Mouse (Mus musculus) erythroblast, adult 5-6 weeks (primary cell): ENCODE results near the gene Gk5. TPM values are rescaled to one million over a fixed set of nuclear protein-coding genes. Genes with fewer than 3 reads are reported as not detected.
A peak's percentile ranks its signal among the peaks of the same experiment; 100 is the strongest.

Experiments
- ATAC-seq: replicated peaks from 2 replicates; pipeline ENCODE4 v1.8.0; 2016; ENCODE audit warnings: moderate number of reproducible peaks, mild to moderate bottlenecking, moderate TSS enrichment, inconsistent platforms; ENCODE audit not compliant: poor library complexity, low FRiP score, severe bottlenecking
- total RNA-seq, 2 experiments: library from RNA; stranded (forward) in 1 of 2; stranded (reverse) in 1 of 2; fragments of 150-400 nt in 1 of 2; fragments of 200-764, 138-1000 nt in 1 of 2; gene quantifications; 2 replicates each; pipeline versions ENCODE4 v1.2.3 to v1.2.4; 2015 to 2017; ENCODE audit warnings: low replicate concordance in 2 of 2

The Gk5 gene
- total RNA-seq, 2 experiments from 2014 or later, result 2.4 to 3.1 TPM

DNA sequence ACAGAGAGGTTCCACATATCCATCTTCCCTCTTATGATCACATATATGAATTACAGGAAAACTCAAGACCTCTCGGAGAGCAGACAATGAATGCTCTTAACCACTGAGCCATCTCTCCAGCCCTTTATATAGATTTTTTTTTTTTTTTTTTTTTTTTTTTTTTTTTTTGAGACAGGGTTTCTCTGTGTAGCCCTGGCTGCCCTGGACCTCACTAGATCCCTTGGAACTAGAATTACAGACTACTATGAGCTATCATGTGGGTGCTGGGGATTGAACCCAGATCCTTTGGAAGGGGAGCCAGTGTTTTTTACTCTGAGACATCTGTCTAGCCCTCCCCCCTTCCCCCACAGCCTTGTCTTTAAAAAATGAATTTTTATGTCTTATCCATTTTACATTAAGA lies 98.1 kb downstream of the Gk5 start:
- ATAC-seq, result no peak

DNA sequence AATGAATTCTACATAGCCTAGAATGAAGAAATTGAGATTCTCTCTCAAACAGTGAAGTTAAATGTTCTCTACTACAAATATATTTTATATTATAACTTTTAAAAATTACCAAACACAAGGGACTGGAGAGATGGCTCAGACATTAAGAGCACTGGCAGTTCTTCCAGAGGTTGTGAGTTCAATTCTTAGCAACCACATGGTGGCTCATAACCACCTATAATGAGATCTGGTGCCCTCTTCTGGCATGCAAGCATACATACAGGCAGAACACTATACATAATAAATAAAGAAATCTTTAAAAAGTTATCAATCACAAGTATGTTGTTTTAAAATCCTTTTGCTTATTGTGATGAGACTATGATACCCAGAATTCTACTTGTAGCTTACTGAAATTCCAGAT lies 98.6 kb downstream of the Gk5 start:
- ATAC-seq, result 0 out of 2 replicates have a peak, but pooled peaks have one; percentile 38

DNA sequence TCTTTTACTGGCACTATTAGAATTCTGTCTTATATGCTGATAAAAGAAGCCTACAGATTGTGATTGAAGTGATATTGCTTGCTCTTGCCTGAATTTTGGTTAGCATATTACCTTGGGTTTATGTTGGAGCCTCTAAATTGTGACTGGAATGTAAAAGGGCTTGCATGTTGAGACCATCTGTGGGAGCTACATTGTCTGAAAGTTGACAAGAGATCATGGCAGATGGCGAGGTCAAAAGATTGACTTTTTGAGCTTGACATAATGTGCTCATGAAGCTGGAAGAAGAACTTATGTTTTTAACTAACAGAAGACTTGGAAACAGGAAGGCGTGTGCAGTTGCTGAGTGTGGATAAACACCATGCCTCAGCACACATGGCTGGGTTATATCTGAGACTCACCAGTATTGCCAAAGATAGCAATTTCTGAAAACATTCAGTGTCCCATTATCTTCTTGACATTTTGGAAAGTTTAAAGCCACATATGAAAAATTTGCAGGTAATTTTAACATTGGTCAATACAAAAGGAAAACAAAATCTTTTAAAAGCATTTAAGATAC lies 100.0 kb downstream of the Gk5 start:
- ATAC-seq, result peak; percentile 90

DNA sequence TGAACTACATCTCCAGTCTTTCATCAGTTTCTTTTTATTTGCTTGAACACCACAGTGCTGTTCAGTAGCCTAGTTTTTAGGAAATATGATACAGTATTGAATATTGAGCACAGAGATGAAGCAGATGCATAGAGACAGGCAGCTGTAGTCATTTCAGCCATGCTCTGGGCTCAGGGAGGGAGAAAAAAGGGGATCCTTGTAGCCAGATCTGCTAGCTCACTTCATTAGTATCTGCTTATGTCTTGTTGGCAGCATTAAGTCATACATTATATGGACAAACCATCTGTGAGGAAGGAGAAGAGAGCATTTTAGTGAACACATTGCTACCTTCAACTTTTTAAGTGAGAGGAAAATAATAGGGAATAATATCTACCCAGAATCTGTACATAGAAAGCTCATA lies 101.3 kb downstream of the Gk5 start:
- ATAC-seq, result no peak

DNA sequence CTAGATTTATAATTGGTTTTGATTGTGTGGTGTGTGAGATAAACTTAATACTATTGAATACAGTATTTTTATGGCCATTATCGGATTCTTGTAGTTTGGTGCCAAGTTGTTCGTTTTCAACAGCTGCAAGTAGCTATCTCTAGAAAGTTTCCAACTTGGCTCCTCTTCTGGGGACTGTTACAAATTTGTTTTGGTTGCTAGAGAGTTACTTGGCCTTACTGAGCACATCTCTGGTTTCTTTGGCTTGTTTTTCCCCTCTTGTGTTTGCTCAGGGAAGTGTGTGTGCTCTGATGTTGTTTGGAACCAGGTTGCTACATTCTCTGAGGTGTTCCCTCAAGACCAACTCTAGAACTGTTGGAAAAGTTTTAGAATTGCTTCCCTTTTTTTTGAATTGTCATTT lies 104.1 kb downstream of the Gk5 start:
- ATAC-seq, result no peak

DNA sequence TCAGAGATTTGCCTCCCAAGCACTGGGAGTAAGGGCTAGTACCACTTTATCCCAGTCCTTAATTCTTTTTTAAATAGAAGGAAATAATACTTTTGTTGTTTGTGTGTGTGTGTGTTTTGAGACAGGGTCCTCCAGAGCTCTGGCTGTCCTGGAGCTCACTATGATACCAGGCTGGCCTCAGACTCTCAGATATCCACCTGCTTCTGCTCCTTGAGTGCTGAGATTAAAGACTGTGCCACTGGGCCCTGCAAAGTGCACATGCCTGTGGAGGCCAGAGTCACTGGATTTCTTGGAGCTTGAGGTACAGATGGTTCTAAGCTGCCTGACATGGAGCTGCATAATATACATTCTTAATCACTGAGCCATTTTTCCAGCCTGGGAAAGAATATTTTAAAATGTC lies 109.1 kb downstream of the Gk5 start:
- peak; percentile 71; the same call in 1 of the 2 replicates for ATAC-seq

DNA sequence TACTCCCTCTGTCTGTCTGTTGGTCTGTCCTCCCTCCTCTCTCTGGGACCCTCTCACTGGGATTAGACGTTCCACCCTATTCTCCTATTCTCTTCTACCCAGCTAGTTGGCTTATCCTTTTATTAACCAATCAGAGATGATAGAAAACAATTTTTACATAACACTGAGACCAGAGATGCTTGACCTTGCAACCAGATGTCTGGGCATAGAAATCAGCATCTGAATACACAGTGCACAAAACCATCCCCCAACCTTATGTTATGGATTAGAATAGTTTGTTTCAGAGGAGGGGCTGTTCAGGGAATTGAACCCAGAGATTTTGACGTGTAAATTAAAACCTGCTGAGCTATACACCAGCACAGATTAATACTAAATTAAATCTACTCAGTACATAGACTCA lies 111.1 kb downstream of the Gk5 start:
- no peak for ATAC-seq

Other genes with a start within 250 kb of the Gk5 start
- gene Xrn1, start 164.6 kb upstream of the Gk5 start, total RNA-seq (2015; ENCODE audit: low replicate concordance), result 32.2 and 54.2 TPM in 2 replicates
- gene Xrn1, start 164.6 kb upstream of the Gk5 start, total RNA-seq (2017; ENCODE audit: low replicate concordance), result 42.4 and 46.8 TPM in 2 replicates
- gene Tfdp2, start 76.9 kb downstream of the Gk5 start, total RNA-seq (2015; ENCODE audit: low replicate concordance), result 860 and 983 TPM in 2 replicates
- gene Tfdp2, start 76.9 kb downstream of the Gk5 start, total RNA-seq (2017; ENCODE audit: low replicate concordance), result 1,841 and 1,979 TPM in 2 replicates
- gene Atp1b3, start 245.1 kb downstream of the Gk5 start, total RNA-seq (2015; ENCODE audit: low replicate concordance), result 55.0 and 62.6 TPM in 2 replicates
- gene Atp1b3, start 245.1 kb downstream of the Gk5 start, total RNA-seq (2017; ENCODE audit: low replicate concordance), result 44.9 and 64.3 TPM in 2 replicates